Mouse (Mus musculus) forebrain, embryonic 13.5 days (tissue): ENCODE measurements around the gene Wdfy2. TPM values are rescaled to one million over a fixed set of nuclear protein-coding genes. Genes with fewer than 3 reads are reported as not detected.

Experiments
- ATAC-seq: fragments of 200-750 bp; cut with Nextera tagmentation; 2 replicates; pipeline ENCODE4 v1.8.0; 2017
- H3K27ac ChIP-seq: fragments of 300-500 bp; sonication (generic); 2 replicates; pipeline ENCODE4 v1.5.1; 2015; ENCODE audit warnings: inconsistent platforms, mild to moderate bottlenecking, moderate library complexity
- H3K27me3 ChIP-seq: fragments of 300-500 bp; sonication (generic); 2 replicates; pipeline ENCODE4 v1.6.1; 2015; ENCODE audit warnings: mild to moderate bottlenecking, inconsistent platforms
- H3K36me3 ChIP-seq: fragments of 300-500 bp; sonication (generic); 2 replicates; pipeline ENCODE4 v1.6.1; 2015; ENCODE audit warnings: mild to moderate bottlenecking, inconsistent platforms; ENCODE audit not compliant: poor library complexity, severe bottlenecking
- H3K4me1 ChIP-seq: fragments of 300-500 bp; sonication (generic); 2 replicates; pipeline ENCODE4 v1.6.1; 2015; ENCODE audit warnings: inconsistent platforms
- H3K4me2 ChIP-seq: fragments of 300-500 bp; sonication (generic); 2 replicates; pipeline ENCODE4 v1.6.1; 2015; ENCODE audit warnings: inconsistent platforms, mild to moderate bottlenecking, moderate library complexity
- H3K4me3 ChIP-seq: fragments of 300-500 bp; sonication (generic); 2 replicates; pipeline ENCODE4 v1.5.1; 2015; ENCODE audit warnings: mild to moderate bottlenecking, inconsistent platforms
- H3K9ac ChIP-seq: fragments of 300-500 bp; sonication (generic); 2 replicates; pipeline ENCODE4 v1.6.1; 2015; ENCODE audit warnings: mild to moderate bottlenecking, inconsistent platforms
- H3K9me3 ChIP-seq: fragments of 300-500 bp; sonication (generic); replicated peaks from 2 replicates; pipeline ENCODE4 v1.6.1; 2016; ENCODE audit warnings: inconsistent platforms
- WGBS: fragments of 180-500 bp; shearing (Covaris S2); methylation state at CpG from one replicate; pipeline ENCODE4 v1.1.7; 2015; 5-methylcytosine and 5-hydroxymethylcytosine counted together
- polyA plus RNA-seq: library from polyadenylated mRNA; unstranded; fragments of >200 nt; fragmentation: Nextera tagmentation; extraction: Ambion mirVana; gene quantifications from 2 replicates; pipeline ENCODE4 v1.2.1, GENCODE M21; 2015

Gene Wdfy2
- polyA plus RNA-seq, 1 experiment from 2014 or later = 7.3 TPM

DNA sequence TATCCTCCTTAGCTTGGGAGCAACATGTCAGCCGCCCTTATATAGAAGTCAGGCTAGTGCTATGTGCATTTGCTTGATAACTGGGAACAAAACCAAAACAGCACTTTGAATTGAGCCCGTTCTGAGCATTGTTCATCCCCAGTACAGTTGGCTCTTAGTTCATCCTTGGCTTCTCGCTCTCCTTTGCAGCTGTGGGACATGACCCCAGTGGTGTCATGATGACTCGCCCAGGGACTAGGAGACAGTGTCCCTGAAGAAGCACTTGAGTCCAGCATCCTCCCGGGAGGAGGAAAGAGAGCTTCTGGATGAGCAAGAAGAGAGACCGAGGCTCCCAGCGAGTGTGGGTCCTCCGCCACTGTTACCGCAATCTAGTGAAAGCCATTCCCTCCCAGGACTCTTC lies 118.6 kb downstream of the Wdfy2 start:
- Histone ChIP-seq H3K4me2 (no peak overlapping the region), H3K9me3 (no peaks in the 10 kb centered on the region), H3K4me3 (no peak overlapping the region), H3K9ac (no peak overlapping the region), H3K27me3 (no peaks in the 10 kb centered on the region), H3K27ac (no peak overlapping the region), H3K36me3 (peaks cover 67% of the 10 kb centered on the region), H3K4me1 (no peaks in the 10 kb centered on the region)
- WGBS = 89% methylated on average over 9 of the region's 9 CpGs
- ATAC-seq = no peak

DNA sequence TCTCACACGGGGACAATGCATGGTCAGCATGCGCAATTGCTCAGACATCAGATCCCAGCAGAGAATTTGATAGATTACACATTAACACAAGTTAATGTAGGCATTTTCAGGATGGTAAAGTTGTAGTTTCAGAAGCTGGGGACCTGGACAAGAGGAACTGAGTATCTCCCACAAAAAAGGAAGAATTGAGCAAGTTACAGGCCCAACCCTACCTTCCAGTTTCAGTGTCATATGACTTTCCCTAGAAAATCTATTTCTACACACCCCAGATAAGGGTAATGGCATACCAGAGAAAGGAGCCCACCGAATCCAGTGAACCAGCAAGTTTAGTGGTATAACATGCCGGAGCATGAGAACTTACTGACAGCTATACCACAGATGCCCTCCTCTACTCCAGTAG lies 126.2 kb downstream of the Wdfy2 start:
- Histone ChIP-seq H3K4me3 (no peak overlapping the region), H3K27ac (no peak overlapping the region), H3K27me3 (no peaks in the 10 kb centered on the region), H3K9ac (no peak overlapping the region), H3K9me3 (no peaks in the 10 kb centered on the region), H3K4me1 (peaks cover 8% of the 10 kb centered on the region; the same call in 1 of the 2 replicates), H3K4me2 (no peak overlapping the region), H3K36me3 (peaks cover 15% of the 10 kb centered on the region)
- 93% methylated on average over 4 of the region's 4 CpGs for WGBS
- no peak for ATAC-seq

DNA sequence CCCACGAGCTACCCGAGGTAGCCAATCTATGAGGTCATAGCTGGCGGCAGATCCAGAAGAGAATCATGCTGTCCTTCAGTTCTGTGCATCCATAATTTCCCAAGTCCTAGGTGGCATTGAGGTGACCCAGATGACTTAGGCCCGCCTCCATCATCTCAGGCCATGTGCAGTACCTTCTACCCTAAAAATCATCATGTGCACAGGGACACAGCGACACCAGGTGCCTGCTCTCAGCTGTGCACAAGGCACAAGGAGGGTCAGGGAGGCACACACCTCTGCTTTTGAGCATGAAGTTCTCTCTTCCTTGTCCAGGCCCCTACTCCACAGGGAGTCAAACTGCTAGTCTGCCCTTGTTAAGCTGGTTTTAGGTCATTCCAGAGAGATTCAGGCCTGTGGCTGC lies 127.9 kb downstream of the Wdfy2 start:
- H3K4me2 ChIP-seq = no peak overlapping the region
- WGBS = 85% methylated on average over 5 of the region's 5 CpGs
- H3K27ac ChIP-seq = no peak overlapping the region
- ATAC-seq = no peak
- 0 out of 2 replicates have a peak, but pooled peaks cover 6% of the 10 kb centered on the region for H3K36me3 ChIP-seq
- no peaks in the 10 kb centered on the region for H3K9me3 ChIP-seq
- H3K4me3 ChIP-seq = no peak overlapping the region
- no peak overlapping the region for H3K9ac ChIP-seq
- no peaks in the 10 kb centered on the region for H3K27me3 ChIP-seq
- peaks cover 8% of the 10 kb centered on the region; the same call in 1 of the 2 replicates for H3K4me1 ChIP-seq

DNA sequence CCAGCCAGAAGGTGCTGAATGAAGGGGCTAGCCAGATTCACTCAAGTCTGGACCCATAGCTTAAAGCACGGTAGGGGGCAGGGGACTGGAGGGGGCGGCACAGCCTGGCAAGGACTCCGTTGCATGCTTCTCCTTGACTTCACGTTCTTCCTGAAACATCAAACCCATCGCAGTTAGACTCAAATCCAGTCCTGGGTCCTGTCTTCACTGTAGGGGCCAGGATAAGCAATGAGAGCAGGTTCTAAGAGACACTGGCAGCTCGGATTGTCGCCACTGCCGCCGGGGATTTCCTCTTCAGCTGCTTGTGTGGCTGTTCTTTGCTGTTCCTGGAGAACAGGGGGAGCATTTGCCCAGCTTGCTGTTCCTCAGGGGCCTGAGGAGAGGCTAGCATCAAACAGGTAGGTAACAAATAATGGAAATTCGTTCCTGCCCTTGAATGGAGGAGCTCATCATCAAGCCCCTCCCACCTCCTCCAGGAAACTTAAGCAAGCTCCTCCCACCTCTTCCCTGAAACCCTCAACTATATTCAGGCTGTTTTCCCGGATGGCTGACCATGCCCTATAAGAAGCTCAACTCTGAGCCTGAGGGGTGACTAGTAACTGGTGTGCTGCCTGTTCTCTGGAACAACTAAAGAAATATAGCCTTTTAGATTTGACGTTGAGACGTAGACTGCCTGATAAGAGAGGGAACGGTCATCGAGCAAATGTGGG lies 128.5 kb downstream of the Wdfy2 start:
- Histone ChIP-seq H3K9me3 (no peaks in the 10 kb centered on the region), H3K4me2 (peak overlapping the region; percentile 46), H3K4me3 (peak overlapping the region; percentile 22), H3K27me3 (no peaks in the 10 kb centered on the region), H3K4me1 (peaks cover 8% of the 10 kb centered on the region; the same call in 1 of the 2 replicates), H3K9ac (no peak overlapping the region), H3K27ac (no peak overlapping the region), H3K36me3 (0 out of 2 replicates have a peak, but pooled peaks cover 6% of the 10 kb centered on the region)
- 26% methylated on average over 15 of the region's 15 CpGs for WGBS
- no peak for ATAC-seq

DNA sequence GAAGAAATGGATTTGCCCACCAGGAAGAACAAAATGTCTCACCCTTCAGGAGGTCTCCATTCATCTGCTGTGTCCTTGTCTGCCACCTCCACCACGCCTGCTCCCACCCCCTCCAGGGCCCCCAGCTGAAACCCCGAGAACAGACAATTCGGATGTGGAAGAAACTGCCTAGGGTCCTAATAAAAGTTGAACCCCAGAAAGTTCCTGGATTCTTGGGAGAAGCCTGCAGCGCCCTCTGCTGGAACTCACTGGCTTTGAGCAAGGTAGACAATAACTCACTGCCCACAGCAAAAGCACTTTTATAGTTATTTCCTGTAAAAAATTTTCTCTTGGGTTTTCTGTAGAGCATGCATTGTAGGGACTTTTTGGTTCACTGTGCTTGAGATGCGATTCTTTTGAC lies 137.6 kb downstream of the Wdfy2 start:
- Histone ChIP-seq H3K4me2 (no peak overlapping the region), H3K36me3 (no peaks in the 10 kb centered on the region), H3K9ac (no peak overlapping the region), H3K27me3 (no peaks in the 10 kb centered on the region), H3K27ac (no peak overlapping the region), H3K4me1 (no peaks in the 10 kb centered on the region), H3K9me3 (no peaks in the 10 kb centered on the region), H3K4me3 (no peak overlapping the region)
- 9% methylated on average over 5 of the region's 5 CpGs for WGBS
- ATAC-seq = no peak

DNA sequence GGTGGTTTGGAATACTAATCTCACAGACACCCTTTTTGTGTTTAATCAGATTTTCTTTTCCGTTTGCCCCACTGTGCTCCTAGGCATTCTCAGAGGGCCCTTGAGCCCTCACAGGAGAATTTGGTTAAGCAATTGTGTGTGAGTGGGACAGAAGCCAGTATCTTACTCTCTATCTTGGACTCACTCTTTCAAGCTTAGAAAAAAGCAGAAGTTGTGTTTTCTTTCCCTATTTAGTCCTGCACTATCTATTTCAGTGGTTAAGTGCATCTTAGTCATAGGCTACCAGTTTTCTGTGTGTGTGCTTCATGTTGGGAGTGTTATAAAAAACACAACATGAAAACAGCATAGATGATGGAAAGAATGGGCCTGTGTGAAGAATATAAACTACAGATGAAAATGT lies 142.3 kb downstream of the Wdfy2 start:
- Histone ChIP-seq H3K36me3 (no peaks in the 10 kb centered on the region), H3K9me3 (no peaks in the 10 kb centered on the region), H3K27ac (no peak overlapping the region), H3K9ac (no peak overlapping the region), H3K27me3 (no peaks in the 10 kb centered on the region), H3K4me3 (no peak overlapping the region), H3K4me1 (no peaks in the 10 kb centered on the region), H3K4me2 (no peak overlapping the region)
- no peak for ATAC-seq
- WGBS = 70% methylated on average over 1 of the region's 1 CpGs

DNA sequence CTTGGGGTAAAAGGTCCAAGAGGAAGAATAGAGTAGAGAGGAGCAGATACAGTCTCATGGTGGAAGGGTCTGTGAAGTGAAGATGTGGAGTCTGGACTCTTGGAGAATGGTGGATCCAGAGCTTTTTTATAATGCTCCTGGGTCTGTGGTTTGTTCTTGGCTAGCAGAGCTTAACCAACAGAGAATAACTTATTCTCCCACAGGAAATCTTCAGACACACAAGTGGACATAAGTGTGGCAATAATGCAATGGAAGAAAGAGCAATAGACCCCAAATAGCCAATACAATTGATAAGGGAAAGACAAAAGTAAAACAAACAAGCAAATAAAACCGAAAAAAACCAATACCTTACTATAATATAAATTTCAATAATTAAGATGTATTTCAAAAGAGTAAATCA lies 146.9 kb downstream of the Wdfy2 start, which contains the start of gene Defb48:
Gene Defb48 (minus strand): TSS at position 101 of the 400 bp plus-strand sequence.
- WGBS = 62% methylated on average over 1 of the region's 1 CpGs
- H3K9ac ChIP-seq = no peak within 1 kb of the TSS

DNA sequence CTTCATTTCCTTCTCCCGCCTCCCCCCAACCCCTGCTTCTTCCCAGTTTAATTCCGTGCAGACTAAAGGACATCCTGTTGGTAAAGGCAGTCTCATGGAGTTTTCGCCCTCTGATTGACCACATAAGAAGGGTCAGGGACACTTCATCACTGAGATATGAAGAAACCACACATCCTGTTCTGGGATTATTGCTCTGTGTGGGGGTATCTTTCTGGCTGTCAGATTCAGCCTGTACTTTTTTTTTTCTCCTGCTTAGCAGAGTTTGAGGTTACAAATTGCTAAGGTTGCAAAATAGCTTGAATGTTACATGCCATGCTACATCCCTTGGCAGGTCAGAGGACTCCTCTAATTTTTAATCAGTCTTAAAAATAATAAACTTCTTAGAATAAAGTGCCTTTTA lies 153.8 kb downstream of the Wdfy2 start:
- Histone ChIP-seq H3K27ac (no peak overlapping the region), H3K4me1 (no peaks in the 10 kb centered on the region), H3K4me2 (no peak overlapping the region), H3K9ac (no peak overlapping the region), H3K9me3 (no peaks in the 10 kb centered on the region), H3K36me3 (no peaks in the 10 kb centered on the region), H3K27me3 (no peaks in the 10 kb centered on the region), H3K4me3 (no peak overlapping the region)
- no peak for ATAC-seq
- 85% methylated on average over 3 of the region's 3 CpGs for WGBS

More for the DNA sequence above, 146.9 kb downstream of the Wdfy2 start, which contains the start of gene Defb48:
- H3K36me3 ChIP-seq = no peaks in the 10 kb centered on the region
- H3K4me2 ChIP-seq = no peak within 1 kb of the TSS
- no peaks in the 10 kb centered on the region for H3K27me3 ChIP-seq
- H3K9me3 ChIP-seq = no peaks in the 10 kb centered on the region
- H3K4me3 ChIP-seq = no peak within 1 kb of the TSS
- no peak within 1 kb of the TSS for H3K27ac ChIP-seq
- H3K4me1 ChIP-seq = no peaks in the 10 kb centered on the region
- ATAC-seq = no peak

DNA sequence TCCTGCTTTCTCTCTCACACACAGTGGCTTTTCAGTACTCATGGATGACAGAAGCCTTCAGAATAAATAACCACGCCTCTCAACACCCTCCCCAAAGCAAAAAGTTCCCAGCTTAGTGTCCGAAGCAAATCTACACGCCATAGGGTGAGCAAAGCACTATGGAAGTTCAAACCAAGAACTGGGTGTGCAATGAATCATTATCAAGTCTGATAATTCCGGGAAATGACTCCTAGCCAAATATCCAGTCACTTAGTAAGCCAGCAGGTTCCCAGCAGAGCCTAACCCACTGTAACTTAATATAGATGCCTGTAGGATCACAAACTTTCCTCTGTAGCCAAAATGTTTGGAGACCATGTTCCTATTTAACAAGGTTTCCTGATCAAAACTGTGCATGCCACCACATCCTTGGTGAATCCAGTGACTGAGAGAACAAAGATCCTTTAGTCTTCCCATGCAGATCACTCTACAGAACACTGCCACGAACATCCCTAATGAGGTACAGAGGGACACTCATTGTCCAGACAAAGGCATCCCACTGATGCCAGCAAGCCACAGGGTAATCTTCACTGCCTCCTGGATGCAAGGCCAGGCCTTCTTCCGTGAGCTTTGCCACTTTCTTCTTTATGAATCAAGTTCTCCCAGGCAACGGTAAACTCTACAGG lies 154.5 kb downstream of the Wdfy2 start:
- no peak for ATAC-seq
- Histone ChIP-seq H3K4me3 (no peak overlapping the region), H3K27me3 (no peaks in the 10 kb centered on the region), H3K4me1 (no peaks in the 10 kb centered on the region), H3K4me2 (no peak overlapping the region), H3K9me3 (no peaks in the 10 kb centered on the region), H3K9ac (no peak overlapping the region), H3K27ac (no peak overlapping the region), H3K36me3 (no peaks in the 10 kb centered on the region)
- WGBS = 53% methylated on average over 7 of the region's 7 CpGs

DNA sequence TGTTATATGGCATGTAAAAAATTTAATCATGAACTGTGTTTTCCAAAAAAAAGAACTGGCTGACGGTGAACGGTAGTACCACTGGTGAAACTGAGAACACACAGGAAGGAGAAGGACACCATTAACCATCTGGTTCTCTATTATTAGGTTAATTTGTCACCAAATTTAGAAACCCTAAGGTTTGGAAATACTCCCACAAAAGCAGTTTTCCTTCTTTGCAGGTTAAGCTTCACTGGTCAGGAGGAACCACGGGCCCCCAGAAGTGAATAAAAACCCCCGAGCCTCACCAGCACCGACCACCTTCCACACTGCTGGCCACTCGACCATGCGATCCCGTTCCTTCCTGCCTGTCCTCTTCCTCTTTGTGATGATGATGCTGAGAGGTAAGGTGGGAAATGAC lies 160.3 kb downstream of the Wdfy2 start, which contains the start of gene Defb47:
Gene Defb47 (plus strand): TSS at position 301 of the 400 bp plus-strand sequence.
- H3K36me3 ChIP-seq = no peaks in the 10 kb centered on the region
- no peaks in the 10 kb centered on the region for H3K4me1 ChIP-seq
- H3K27me3 ChIP-seq = no peaks in the 10 kb centered on the region
- no peaks in the 10 kb centered on the region for H3K9me3 ChIP-seq
- no peak for ATAC-seq
- no peak within 1 kb of the TSS for H3K4me2 ChIP-seq
- H3K27ac ChIP-seq = no peak within 1 kb of the TSS
- H3K9ac ChIP-seq = no peak within 1 kb of the TSS
- no peak within 1 kb of the TSS for H3K4me3 ChIP-seq
- 90% methylated on average over 8 of the region's 8 CpGs for WGBS

DNA sequence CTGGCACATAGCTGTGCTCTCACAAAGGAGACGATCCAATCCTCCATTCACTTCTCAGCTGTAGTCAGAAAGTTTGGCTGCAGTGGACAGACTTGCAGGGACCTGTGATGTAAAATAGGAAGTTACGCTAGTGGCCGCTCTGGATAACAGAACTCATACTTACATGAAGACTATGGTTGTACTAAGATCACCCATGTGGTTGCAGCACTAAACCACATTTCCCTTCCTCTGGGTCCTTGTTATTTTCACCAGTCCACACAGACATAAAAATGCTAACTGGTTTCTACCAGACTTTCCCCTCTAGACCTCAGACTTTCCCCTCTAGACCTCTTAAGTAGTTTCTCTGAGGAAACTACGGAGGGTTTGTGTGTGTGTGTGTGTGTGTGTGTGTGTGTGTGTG lies 161.5 kb downstream of the Wdfy2 start:
- no peak for ATAC-seq
- H3K27ac ChIP-seq = no peak overlapping the region

DNA sequence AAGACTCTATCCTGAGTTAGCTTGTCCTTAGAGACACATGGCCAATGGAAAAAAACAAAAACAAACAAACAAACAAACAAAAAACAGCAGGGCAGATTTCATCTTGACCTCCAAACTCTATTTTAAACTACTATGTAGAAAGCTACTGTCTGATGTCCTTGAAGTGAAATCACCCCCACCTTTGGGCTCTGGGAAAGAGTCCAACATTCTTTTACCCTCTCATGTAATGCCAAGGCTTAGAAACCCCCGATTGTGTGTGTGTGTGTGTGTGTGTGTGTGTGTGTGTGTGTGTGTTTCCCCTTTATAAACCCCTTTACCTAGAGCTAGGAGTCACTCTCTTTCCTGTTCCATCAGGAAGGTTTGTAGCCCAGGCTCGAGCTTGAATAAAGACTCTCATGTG lies 165.1 kb downstream of the Wdfy2 start:
- H3K27me3 ChIP-seq = no peaks in the 10 kb centered on the region
- no peaks in the 10 kb centered on the region for H3K4me1 ChIP-seq
- no peak for ATAC-seq
- H3K4me3 ChIP-seq = no peak overlapping the region
- H3K9me3 ChIP-seq = no peaks in the 10 kb centered on the region
- H3K27ac ChIP-seq = no peak overlapping the region
- H3K4me2 ChIP-seq = no peak overlapping the region
- no peak overlapping the region for H3K9ac ChIP-seq
- H3K36me3 ChIP-seq = no peaks in the 10 kb centered on the region
- WGBS = 68% methylated on average over 2 of the region's 2 CpGs

More for the DNA sequence above, 161.5 kb downstream of the Wdfy2 start:
- 90% methylated on average over 4 of the region's 4 CpGs for WGBS
- no peaks in the 10 kb centered on the region for H3K27me3 ChIP-seq
- no peaks in the 10 kb centered on the region for H3K36me3 ChIP-seq
- H3K4me3 ChIP-seq = no peak overlapping the region
- no peak overlapping the region for H3K4me2 ChIP-seq
- H3K4me1 ChIP-seq = no peaks in the 10 kb centered on the region
- no peak overlapping the region for H3K9ac ChIP-seq
- no peaks in the 10 kb centered on the region for H3K9me3 ChIP-seq
